Mouse (Mus musculus) liver, adult (tissue): Measurements from ENCODE around the gene Arpc1a.

Experiments used
- GATA4 ChIP-seq: IDR thresholded peaks from 2 replicates; pipeline ENCODE4 v1.6.1; 2014; ENCODE audit warnings: mild to moderate bottlenecking, low read length; ENCODE audit not compliant: insufficient replicate concordance

Gene Arpc1a

DNA sequence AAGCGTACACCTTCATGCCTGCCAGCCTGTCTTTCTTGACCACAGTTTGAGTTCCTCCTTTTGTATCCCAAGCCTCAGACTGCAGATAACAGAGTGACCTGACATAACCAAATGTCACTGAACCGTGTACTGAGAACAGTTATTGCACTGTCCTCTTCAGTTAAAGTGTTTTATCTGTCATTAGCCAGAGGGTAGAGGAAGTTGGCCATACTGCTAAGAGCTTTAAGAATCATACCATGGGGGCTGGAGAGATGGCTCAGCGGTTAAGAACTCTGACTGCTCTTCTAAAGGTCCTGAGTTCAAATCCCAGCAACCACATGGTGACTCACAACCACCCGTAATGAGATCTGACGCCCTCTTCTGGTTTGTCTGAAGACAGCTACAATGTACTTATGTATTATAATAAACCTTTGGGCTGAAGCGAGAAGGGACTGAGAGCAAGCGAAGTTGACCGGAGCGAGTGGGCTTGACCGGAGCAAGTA is 14.8 kb downstream of the Arpc1a start:
- no peak for TF ChIP-seq GATA4

DNA sequence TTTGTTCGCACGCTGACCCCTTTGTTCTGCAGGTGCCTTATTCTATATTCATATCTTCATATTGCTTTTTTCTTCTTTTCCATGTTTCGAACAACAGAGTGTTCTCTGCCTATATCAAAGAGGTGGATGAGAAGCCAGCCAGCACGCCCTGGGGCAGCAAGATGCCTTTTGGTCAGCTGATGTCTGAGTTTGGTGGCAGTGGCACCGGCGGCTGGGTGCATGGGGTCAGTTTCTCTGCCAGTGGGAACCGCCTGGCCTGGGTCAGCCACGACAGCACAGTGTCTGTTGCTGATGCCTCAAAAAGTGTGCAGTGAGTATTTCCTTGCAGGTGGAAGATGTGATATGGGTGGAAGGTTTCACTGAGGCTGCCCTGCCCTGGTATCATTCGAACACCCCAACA is 17.3 kb downstream of the Arpc1a start:
- TF ChIP-seq GATA4, result no peak

DNA sequence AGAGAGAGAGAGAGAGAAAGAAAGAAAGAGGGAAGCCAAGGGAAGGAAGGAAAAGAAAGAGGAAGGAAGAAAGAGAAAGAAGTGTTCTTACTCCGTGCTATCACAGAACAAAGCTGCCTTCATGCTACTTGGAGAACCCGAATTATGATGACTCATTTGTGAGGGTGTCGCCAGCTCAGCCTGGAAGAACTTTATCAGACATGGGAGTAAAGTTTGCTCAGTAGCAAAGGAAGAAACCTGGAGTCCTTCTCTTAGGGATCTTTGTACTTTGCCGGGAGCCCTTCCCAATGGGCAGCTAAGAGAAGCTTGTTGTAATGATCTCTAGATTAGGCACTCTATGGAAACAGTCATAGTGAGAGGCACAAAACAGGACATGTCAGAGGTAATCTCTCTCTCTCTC is 19.1 kb downstream of the Arpc1a start:
- no peak for TF ChIP-seq GATA4

DNA sequence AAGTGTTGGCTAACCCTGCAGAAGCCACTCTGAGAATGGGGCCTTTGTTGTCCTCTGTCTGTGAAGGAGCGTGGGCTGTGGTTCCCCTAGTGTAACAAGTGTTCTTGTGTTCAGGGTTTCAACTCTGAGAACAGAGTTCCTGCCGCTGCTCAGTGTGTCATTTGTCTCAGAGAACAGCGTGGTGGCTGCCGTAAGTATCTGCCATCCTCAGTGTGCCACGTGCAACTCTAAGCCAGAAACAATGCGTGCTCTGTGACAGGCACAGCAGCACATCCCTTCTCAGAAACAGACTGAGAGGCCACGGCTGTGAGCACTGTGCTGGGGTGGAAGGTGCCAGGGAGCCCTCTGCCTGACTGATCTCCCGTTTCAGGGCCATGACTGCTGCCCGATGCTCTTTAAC is 20.7 kb downstream of the Arpc1a start:
- TF ChIP-seq GATA4, result no peak

DNA sequence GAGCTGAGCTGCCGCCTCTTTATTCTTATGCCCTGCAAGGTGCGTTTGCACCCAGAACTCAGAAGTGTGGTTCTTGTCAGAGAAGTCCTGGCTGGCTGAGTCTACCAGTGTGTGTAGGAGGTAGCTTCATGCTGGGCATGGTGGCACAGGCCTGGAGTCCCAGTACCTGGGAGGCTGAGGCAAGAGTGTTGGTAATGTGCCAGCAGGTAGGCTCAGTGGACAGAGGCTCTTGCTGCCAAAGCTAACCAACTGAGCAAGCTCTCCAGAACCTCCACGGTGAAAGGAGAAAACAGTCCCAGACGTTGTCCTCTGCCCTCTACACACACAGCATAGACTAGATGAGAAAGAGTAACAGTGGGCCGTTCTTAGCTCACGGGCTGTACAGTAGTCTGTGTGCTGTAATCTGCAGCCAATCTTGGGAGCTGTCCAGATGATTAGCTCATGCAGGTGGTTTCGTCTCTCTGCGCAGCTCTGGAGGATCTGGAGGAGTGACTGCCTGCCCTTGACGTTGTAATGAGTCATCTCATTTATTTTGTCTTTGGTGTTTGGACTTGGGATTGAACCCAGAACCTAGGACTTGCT is 22.2 kb downstream of the Arpc1a start:
- TF ChIP-seq GATA4, result no peak

DNA sequence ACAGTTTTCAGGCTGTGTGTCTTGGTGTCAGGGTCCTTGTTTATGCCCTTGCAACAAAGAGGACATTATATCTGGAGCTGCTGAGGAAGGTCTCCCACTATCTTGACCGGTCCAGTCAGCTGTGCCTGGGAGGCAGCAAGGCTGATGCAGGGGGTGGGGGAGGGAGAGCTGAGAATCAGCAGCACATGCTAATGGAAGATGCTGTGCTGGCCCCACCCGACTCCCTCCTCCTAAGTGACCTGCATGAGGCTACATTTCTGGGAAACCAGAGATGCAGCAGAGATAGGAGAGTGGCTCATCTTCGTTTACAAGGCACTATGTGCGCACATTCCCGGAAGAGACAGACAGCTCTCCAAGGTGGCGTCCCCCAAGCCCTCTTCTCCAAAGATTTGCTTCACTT is 26.8 kb downstream of the Arpc1a start:
- no peak for TF ChIP-seq GATA4

DNA sequence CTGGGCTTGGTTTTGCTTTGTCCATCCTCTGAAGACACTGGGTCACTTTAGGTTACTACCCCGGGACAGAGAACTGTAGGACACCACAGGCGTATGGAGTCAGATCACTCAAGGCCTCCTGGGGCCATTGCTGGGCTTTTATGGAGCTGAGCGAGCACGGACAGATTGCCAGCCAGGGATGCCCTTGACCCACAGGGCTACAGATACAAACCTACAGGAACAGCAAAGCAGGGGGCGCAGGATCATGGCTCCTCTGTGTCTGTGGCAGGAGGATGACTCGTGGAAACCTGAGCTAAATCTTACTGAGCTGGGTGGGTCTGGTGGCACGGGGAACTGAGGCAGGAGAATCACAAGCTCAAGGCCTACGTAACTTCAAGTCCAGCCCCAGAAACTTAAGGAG is 28.9 kb downstream of the Arpc1a start:
- TF ChIP-seq GATA4, result no peak

DNA sequence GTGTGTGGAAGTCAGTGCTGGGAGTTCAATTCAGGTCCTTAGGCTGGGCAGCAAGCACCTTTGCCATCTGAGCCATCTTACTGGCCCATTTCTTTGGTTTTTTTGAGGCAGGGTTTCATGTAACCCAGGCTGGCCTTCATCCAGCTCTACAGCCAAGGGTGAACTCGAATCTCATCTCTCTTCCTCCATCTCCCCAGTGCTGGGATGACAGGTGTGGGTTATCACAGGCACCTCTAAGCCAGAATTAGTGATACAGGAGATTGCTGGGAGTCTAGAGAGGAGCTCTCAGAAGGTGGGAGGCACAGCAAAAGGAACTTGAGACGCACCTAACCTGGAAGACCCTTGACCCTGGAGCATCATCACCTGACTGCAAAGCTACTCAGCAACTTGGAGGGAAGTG is 29.8 kb downstream of the Arpc1a start:
- TF ChIP-seq GATA4, result no peak

DNA sequence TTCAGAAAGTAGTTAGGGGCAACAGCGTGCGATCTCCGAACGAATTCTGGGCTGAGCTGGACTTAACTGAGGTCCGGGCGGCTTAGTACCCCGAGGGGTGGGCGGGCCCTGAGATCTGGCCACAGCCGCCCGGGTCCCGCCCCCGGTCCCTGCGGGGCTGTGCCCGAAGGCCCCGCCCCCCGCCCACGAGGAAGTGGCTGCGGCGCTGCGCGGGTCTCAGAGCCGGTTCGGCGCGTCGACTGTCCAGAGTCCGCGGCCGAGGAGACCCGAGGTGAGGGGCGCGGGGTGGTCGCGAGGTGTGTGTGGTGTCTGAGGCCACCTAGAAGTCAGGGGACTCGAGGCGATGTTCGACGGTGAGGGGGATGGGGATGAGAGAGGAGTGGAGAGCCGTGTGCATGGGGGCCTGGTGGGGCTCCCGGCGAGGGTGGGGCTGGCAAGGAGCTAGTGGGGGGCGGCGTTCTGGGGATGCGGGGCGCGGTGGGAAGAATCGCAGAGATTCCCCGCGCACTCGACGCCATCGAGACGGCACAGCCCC is 30.5 kb downstream of the Arpc1a start, which contains the start of gene Arpc1b:
Arpc1b (plus strand) TSS at position 145 of the 535 bp plus-strand sequence.
- no peak for TF ChIP-seq GATA4

DNA sequence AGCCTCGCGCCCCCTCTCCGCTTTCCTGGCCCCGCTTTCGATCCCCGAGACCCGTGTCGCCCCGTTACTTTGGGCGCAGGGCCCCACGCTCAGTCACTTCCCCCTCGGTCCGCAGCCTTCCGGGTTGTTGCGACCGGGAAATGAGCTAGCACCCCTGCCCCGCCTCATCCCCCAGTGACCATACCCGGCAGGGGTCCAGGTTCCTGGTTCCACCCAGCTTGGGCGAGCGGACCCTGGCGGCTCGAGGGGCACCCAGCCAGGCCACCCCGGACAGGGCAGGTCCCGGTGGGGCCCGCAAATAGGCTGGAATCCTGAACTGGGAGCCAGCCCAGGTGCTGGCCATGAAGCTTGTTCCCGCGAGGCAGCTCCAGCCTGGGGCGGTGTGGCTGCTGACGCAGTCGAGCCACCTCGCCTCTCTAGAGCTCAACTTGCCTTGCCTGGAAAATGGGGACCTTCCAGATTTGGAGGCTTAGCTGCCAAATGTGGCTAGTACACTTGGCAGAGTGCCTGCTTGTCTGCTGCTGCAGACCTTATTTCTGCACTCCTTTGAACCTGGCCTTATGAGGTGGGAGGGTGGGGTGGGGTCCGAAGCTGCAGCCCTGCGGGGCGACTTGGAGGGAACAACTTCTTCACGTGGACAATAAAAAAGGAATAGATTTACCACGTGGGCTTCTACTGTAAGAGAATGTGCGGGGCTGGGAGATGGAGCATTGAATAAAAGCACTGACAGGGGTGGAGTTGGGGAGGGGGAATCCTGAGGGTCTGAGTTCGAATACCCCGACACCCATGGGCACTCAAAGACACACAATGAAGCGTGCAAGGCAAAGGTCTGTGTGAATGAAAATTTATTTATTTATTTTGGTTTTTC is 31.2 kb downstream of the Arpc1a start:
- TF ChIP-seq GATA4, result no peak

DNA sequence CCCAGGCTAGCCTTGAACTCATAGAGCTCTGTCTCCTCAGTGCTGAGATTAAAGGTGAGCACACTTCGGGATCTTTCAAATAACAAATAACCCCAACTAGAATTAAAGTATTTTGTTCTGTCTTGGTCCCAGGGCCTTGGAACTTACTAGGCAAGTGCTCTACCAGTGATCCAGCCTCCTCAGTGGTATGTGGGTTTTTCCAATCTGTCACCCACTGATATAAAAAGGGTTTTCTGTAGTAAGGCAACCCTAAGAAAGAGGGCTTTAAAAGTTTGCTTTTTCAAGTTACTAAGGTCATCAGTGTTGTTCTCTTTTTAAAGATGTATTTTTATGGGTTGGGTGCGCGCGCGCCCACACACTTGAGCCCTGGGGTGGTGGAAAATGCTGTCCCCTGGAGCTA is 32.1 kb downstream of the Arpc1a start:
- TF ChIP-seq GATA4, result no peak

DNA sequence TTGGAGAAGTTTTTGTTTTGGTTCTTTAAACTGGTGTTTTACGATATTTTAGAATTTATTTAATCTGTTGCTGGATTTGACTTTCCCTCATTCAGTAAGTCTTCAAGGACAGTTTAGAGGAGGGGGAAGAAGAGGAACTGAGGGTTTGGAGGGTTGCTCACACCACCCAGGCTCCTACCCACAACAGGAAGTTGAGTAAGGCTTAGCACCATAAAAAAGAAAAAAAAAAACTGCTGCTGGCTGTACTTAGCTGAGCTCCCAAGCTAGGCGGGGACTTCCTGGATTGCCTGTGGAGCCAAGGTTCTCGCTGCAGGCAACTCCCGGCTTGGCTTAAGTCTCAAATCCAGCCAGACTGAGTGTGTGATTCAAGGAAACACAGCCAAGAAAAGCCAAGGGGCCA is 32.7 kb downstream of the Arpc1a start:
- 0 out of 2 replicates have a peak, but pooled peaks have one; percentile 10 for TF ChIP-seq GATA4

DNA sequence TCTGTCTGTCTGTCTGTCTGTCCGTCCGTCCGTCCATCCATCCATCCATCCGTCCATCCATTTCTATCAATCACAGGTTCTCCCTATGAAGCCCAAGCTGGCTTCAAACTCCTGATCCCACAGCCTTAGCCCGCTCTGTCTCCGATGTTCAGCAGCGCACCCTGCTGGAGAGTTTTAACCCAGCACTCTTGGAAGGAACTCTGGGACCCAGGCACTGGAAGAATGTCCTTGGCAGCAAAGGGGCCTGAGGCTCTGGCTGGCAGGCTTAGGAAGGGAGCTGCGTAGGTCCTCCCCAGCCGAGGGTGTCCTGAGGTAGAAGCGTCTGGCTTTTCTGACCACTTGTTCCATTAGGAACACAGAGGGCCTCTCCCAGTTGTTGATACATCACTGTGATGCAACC is 33.3 kb downstream of the Arpc1a start:
- TF ChIP-seq GATA4, result no peak

DNA sequence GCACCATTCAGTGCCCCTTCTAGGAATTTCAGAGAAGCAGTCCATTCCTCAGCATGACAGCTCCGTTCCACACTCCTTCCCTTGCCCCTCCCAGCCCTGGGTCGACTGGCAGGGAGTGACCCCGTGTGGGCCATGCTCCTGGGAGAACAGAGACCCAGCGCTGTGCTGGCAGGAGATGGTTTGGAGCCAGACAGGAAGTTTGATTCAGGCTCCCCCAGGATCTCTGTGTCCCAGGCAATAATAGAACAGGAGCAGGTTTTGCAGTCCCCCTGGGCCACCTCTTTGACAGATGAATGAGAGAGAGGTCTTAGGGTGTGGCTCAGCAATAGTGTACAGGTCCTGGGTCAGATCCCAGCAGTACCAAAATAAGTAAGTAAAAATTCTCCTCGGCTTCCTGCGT is 34.4 kb downstream of the Arpc1a start:
- TF ChIP-seq GATA4, result no peak

DNA sequence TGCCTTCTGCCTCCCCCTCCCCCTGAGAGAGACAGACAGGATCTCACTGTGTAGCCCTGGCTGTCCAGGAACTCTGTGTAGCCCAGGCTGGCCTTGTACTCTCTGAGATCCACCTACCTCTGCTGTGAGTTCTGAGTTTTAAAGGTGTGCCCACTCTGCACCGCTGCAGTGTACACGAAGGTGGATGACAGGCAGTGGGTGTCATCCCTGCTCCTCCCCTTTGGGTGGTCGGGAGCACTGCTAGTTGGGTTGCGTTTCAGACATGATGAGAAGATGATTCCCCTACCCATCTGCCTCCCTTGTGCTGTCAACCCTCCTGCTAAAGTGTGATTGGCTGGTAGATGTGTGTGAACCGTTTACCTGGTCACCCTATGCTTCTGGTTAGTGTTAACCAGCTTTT is 34.8 kb downstream of the Arpc1a start:
- TF ChIP-seq GATA4, result no peak

DNA sequence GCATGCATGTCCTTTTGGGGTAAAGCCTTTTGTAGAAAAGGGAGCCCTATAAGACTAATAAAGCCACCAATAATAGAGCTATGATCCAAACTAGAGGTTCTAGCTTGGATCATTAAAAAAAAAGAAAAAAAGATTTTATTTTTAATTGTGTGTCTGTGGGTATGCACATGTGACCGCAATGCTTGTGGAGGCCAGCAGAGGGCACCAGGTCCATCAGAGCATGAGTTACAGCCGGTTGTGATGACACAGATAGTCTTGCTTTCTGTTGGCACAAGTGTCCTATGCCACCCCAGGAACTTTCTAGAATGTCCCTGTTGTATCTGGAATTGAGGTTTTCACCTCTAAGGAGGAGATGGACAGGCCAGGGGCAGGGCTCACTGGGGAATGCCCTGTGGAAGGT is 35.8 kb downstream of the Arpc1a start:
- TF ChIP-seq GATA4, result no peak

DNA sequence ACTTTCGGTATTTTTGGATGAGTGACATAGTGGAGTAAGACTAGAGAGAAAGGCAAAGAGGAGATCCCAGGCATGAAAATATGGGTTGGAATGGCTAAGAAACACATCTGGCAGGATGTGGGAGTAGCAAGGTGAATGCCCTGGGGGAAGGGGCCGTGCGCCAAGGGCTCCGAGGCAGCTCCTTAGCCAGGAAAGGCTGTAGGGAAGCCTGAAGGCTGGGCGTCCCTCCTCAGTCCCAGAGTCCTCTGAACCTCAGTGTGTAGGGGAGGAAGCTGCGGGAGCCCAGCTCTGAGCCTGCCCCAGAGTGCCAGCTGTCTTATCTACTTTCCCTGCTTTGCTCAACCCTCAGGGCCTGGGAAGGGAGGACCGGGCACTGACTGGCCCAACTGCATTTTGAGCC is 37.3 kb downstream of the Arpc1a start:
- no peak for TF ChIP-seq GATA4

DNA sequence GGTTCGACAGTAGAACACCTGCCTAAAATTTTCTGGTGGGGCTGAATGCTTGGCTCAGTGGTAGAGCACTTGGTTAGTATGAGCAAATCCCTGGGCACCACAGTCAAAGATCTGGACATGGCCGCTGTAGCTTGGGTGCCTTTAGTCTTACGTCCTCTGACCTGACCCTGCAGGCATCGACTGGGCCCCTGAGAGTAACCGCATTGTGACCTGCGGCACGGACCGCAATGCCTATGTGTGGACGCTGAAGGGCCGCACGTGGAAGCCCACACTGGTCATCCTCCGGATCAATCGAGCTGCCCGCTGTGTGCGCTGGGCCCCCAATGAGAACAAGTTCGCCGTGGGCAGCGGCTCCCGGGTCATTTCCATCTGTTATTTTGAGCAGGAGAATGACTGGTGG is 39.8 kb downstream of the Arpc1a start:
- no peak for TF ChIP-seq GATA4
